Mouse (Mus musculus): ENCODE results near the gene Gdf9.

- TF ChIP-seq CTCF (IDR thresholded peaks at IDR 0.05; ENCODE audit: borderline replicate concordance, insufficient read depth, low read depth, low read length) (no peak), POLR2A (IDR thresholded peaks at IDR 0.05; ENCODE audit: borderline replicate concordance, insufficient read depth, low read length) (no peak)
Measured at GRCm38 (mm10) chr11:53423036-53423435, 7.8 kb upstream of the Gdf9 start, which contains the start of gene Leap2.
